ENCODE assay signal across 11 mouse cellular contexts in the genomic region with DNA sequence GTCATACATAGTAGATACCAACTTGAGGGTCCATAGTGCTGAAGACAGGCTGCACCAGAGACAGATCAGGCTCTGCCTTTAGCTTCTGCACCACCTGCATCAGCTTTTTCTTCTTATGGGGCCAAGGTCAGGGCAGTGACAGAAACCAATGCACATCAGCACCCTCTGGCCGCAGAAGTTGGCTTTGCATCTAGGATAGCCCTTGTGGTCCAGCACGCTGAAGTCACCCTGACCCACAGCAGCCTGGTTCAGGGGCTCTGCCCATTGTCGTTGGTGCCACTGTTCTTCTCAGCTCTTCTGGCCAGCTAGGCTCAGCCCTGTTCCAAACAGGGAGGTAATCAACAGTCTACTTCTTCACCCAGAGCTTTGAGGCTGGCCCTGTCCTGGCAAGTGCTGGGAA.
DNase-seq lines count a peak whose midpoint lies in the region; ATAC-seq and TF ChIP-seq lines count a peak whose summit lies in the region.
"Had no signal": no experiment of that assay in that cellular context is flagged by ENCODE, and none has a peak within 500 bp of the region (broad histone marks: within the 10 kb centered on the region; RNA-seq: fewer than 3 reads in every experiment).

No protein-coding gene starts in this region.

- H3K36me3 ChIP-seq in kidney, embryonic 16.5 days (ENCODE audit: insufficient read depth, low read length): no peaks in the 10 kb centered on the region
- no peaks in the 10 kb centered on the region for H3K36me3 ChIP-seq in liver, postnatal 0 days (replicated peaks; ENCODE audit: insufficient read depth, low read length)

- TF ChIP-seq CTCF in Patski (IDR thresholded peaks at IDR 0.05): peak; percentile 22
- TF ChIP-seq CTCF in liver, postnatal 0 days (IDR thresholded peaks at IDR 0.05; ENCODE audit: low read depth): peak; percentile 39

- no peak overlapping the region for H3K27ac ChIP-seq in kidney, embryonic 16.5 days (ENCODE audit: low read length)
- no peak overlapping the region for H3K27ac ChIP-seq in liver, postnatal 0 days (ENCODE audit: low read depth)

- DNase-seq in cerebellum, postnatal 14 days: peak; percentile 20 to 27
- no peak for DNase-seq in cerebellum, adult 9-10 months
- peak; percentile 57 for DNase-seq in kidney, adult 18-20 months
- no peak for DNase-seq in Patski (ENCODE audit: low read depth, low spot score)
- DNase-seq in liver, postnatal 0 days: peak; percentile 20
- no peak for DNase-seq in right cerebral cortex, postnatal 10 days (ENCODE audit: low spot score in 2 of 2)
- DNase-seq: B cell, adult 2 months; cerebellum, adult 9-11 months had no signal

- H3K9ac ChIP-seq in kidney, embryonic 16.5 days (replicated peaks; ENCODE audit: low read length): no peak overlapping the region
- no peak overlapping the region for H3K9ac ChIP-seq in liver, postnatal 0 days (replicated peaks)

- no peaks in the 10 kb centered on the region for H3K4me1 ChIP-seq in kidney, embryonic 16.5 days (ENCODE audit: insufficient read depth, low read length)
- H3K4me1 ChIP-seq in liver, postnatal 0 days (ENCODE audit: insufficient read depth): no peaks in the 10 kb centered on the region

- in situ Hi-C loops in Patski (cut with MboI; ENCODE audit: low pct_unique_long_range_greater_than_20kb): no loop called here

- CTCF ChIA-PET in Patski (lab: Charles Lee): no interaction called here

- H3K4me2 ChIP-seq in kidney, embryonic 16.5 days (replicated peaks; ENCODE audit: low read depth, low read length): no peak overlapping the region
- H3K4me2 ChIP-seq in liver, postnatal 0 days (ENCODE audit: low read depth, low read length): no peak overlapping the region

- H3K4me3 ChIP-seq in kidney, embryonic 16.5 days (ENCODE audit: low read length): no peak overlapping the region
- H3K4me3 ChIP-seq in liver, postnatal 0 days (ENCODE audit: low read depth, low read length): no peak overlapping the region

- POLR2A ChIA-PET in Patski (lab: Charles Lee): no interaction called here

- no peaks in the 10 kb centered on the region for H3K9me3 ChIP-seq in kidney, embryonic 16.5 days (ENCODE audit: low read length)
- no peaks in the 10 kb centered on the region for H3K9me3 ChIP-seq in liver, postnatal 0 days (ENCODE audit: low read length)

- H3K27me3 ChIP-seq in kidney, embryonic 16.5 days (ENCODE audit: insufficient read depth, low read length): no peaks in the 10 kb centered on the region
- H3K27me3 ChIP-seq in Patski: no peaks in the 10 kb centered on the region
- H3K27me3 ChIP-seq in liver, postnatal 0 days (ENCODE audit: insufficient read depth, low read length): no peaks in the 10 kb centered on the region

- ATAC-seq in kidney, embryonic 16.5 days (ENCODE audit: low FRiP score, low TSS enrichment): no peak
- ATAC-seq in Patski: no peak
- no peak for ATAC-seq in liver, postnatal 0 days
- ATAC-seq in erythroid progenitor cell, adult 5-6 weeks (replicated peaks; ENCODE audit: low FRiP score, poor library complexity, severe bottlenecking): no peak
- ATAC-seq: forebrain, embryonic 14.5 days had no signal

- TF ChIP-seq EP300 in liver, postnatal 0 days (IDR thresholded peaks at IDR 0.05; ENCODE audit: low read depth): no peak

- 64% methylated on average over 3 of the region's 3 CpGs for WGBS in kidney, embryonic 16.5 days
- 52% methylated on average over 3 of the region's 3 CpGs for WGBS in liver, postnatal 0 days (ENCODE audit: insufficient replicate concordance)

Comparison
In these comparisons a context has a peak if more than half of its experiments do, and no peak if none do; other contexts are left out.
1. DNase-seq: peak in cerebellum, postnatal 14 days (2 of 2), kidney, adult 18-20 months (single experiment) and liver, postnatal 0 days (single experiment); none in cerebellum, adult 9-10 months (single experiment), Patski (single experiment) and right cerebral cortex, postnatal 10 days (0 of 2).